Mouse (Mus musculus) C2C12 (cell line): ENCODE measurements around the gene Hk2. TPM values are rescaled to one million over a fixed set of nuclear protein-coding genes. Genes with fewer than 3 reads are reported as not detected.

Experiments
- H3K27me3 ChIP-seq: one replicate; pipeline ENCODE4 v1.6.1; 2011; ENCODE audit not compliant: control insufficient read depth, insufficient read depth, insufficient read length
- H3K36me3 ChIP-seq: one replicate; pipeline ENCODE4 v1.6.1; 2011; ENCODE audit not compliant: control insufficient read depth, insufficient read depth
- H3K4me3 ChIP-seq: one replicate; pipeline ENCODE4 v1.5.1; 2011; ENCODE audit warnings: mild to moderate bottlenecking, control low read depth; ENCODE audit not compliant: poor library complexity, insufficient read depth, severe bottlenecking
- H3K79me2 ChIP-seq: one replicate; pipeline ENCODE4 v1.6.1; 2011; ENCODE audit not compliant: control insufficient read depth, insufficient read depth
- H3K79me3 ChIP-seq: one replicate; pipeline ENCODE4 v1.6.1; 2011; ENCODE audit warnings: low read depth, control low read depth
- H3ac ChIP-seq: one replicate; pipeline ENCODE3; 2011; ENCODE audit warnings: low read depth; ENCODE audit not compliant: control insufficient read depth, insufficient read length
- CEBPB ChIP-seq: IDR thresholded peaks from one replicate; pipeline ENCODE4 v1.6.1; 2011; ENCODE audit warnings: low read depth, mild to moderate bottlenecking, control low read depth, moderate library complexity
- CTCF ChIP-seq: IDR thresholded peaks from one replicate; pipeline ENCODE4 v1.5.1; 2011; ENCODE audit not compliant: control insufficient read depth, insufficient read depth, insufficient read length
- FOSL1 ChIP-seq: IDR thresholded peaks from one replicate; pipeline ENCODE4 v1.8.0; 2011; ENCODE audit warnings: mild to moderate bottlenecking, low read length; ENCODE audit not compliant: poor library complexity, insufficient read depth, severe bottlenecking
- MAX ChIP-seq: IDR thresholded peaks from one replicate; pipeline ENCODE4 v1.6.1; 2011; ENCODE audit warnings: mild to moderate bottlenecking, control low read depth
- MYOD1 ChIP-seq: IDR thresholded peaks from one replicate; pipeline ENCODE4 v1.6.1; 2011; ENCODE audit warnings: low read depth; ENCODE audit not compliant: control insufficient read depth, insufficient read length
- MYOG ChIP-seq: IDR thresholded peaks from one replicate; pipeline ENCODE4 v1.6.1; 2011; ENCODE audit not compliant: control insufficient read depth, insufficient read length; ENCODE audit errors: extremely low read depth
- USF1 ChIP-seq: IDR thresholded peaks from one replicate; pipeline ENCODE4 v1.6.1; 2011; ENCODE audit warnings: low read depth, mild to moderate bottlenecking, control low read depth, moderate library complexity
- polyA plus RNA-seq: library from polyadenylated mRNA; unstranded; fragments of >200 nt; fragmentation: generic; extraction: Trizol; gene quantifications from one replicate; pipeline ENCODE4 v1.2.1, GENCODE M21; 2012; ENCODE audit warnings: missing spikeins

Gene Hk2
- polyA plus RNA-seq, 1 experiment: 24.3 TPM

DNA sequence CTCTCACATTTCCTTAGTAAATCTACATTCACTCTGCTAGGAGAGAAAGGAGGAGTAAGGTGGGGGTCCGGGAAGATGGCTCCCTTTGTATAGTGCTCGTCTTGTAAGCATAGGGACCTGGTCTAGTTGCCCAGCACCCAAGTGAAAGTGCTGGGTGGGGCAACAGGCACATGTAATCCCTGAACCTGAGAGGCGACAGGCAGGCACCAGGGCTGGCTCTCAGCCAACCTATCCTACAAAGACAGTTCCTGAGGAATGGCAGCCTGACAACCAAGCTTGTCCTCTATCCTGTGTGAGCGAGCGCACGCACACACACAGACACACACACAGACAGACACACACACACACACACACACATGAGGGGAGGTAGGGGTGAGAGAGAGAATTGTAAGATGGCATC, 32.2 kb upstream of the Hk2 start:
- Histone ChIP-seq H3K79me2 (no peaks in the 10 kb centered on the region), H3ac (no peak overlapping the region), H3K4me3 (no peak overlapping the region), H3K79me3 (no peaks in the 10 kb centered on the region), H3K36me3 (no peaks in the 10 kb centered on the region), H3K27me3 (no peaks in the 10 kb centered on the region)
- TF ChIP-seq MYOG (no peak), USF1 (no peak), CEBPB (no peak), CTCF (no peak), MYOD1 (no peak), FOSL1 (no peak)

DNA sequence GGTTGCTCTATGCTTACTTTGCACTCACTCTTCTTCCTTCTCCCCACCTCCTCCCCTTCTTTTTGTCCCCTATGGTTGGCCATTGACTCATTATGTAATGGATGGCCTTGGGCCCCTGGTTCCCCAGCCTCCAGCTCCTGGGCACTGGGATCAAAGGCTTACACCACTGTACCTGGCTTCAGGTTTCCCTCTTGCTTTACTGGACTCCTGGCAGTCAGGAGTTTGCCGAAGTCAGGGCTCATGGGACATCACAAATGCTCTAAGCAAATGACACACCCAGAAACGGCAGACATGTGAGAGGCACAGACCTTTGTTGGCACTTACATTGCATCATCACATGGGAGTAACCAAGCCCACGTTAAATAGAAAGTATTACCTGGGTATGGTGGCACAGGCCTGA, 31.6 kb upstream of the Hk2 start:
- H3K79me2 ChIP-seq: no peaks in the 10 kb centered on the region
- no peaks in the 10 kb centered on the region for H3K79me3 ChIP-seq
- no peak overlapping the region for H3K4me3 ChIP-seq
- TF ChIP-seq MYOD1: no peak
- no peak for TF ChIP-seq MYOG
- TF ChIP-seq USF1: no peak
- no peak for TF ChIP-seq FOSL1
- no peak for TF ChIP-seq MAX
- TF ChIP-seq CTCF: no peak
- TF ChIP-seq CEBPB: no peak
- no peaks in the 10 kb centered on the region for H3K36me3 ChIP-seq
- no peaks in the 10 kb centered on the region for H3K27me3 ChIP-seq
- no peak overlapping the region for H3ac ChIP-seq

DNA sequence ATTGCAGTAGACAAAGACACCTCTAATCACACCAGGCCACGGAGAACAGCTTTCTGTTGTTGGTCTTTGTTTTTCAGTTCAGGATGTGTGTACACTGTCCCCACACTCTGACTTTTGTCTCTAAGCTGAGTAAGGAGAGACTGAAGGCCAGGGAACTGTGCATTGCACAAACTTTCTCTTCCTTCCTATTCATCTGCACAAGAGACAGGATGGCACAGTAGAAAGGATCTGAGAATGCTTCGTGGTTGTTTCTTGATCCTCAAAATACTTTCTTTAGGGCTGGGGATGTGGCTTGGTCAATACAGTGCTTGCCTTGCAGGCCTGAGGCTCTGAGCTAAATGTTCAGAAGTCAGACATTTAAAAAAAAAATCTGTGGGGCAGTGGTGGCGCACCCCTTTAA, 30.7 kb upstream of the Hk2 start:
- H3K4me3 ChIP-seq: no peak overlapping the region
- TF ChIP-seq MAX: no peak
- no peak for TF ChIP-seq MYOG
- TF ChIP-seq FOSL1: no peak
- TF ChIP-seq CEBPB: no peak
- TF ChIP-seq MYOD1: no peak
- TF ChIP-seq CTCF: no peak
- TF ChIP-seq USF1: no peak
- H3ac ChIP-seq: no peak overlapping the region
- H3K79me3 ChIP-seq: no peaks in the 10 kb centered on the region
- no peaks in the 10 kb centered on the region for H3K27me3 ChIP-seq
- H3K36me3 ChIP-seq: no peaks in the 10 kb centered on the region
- H3K79me2 ChIP-seq: no peaks in the 10 kb centered on the region

DNA sequence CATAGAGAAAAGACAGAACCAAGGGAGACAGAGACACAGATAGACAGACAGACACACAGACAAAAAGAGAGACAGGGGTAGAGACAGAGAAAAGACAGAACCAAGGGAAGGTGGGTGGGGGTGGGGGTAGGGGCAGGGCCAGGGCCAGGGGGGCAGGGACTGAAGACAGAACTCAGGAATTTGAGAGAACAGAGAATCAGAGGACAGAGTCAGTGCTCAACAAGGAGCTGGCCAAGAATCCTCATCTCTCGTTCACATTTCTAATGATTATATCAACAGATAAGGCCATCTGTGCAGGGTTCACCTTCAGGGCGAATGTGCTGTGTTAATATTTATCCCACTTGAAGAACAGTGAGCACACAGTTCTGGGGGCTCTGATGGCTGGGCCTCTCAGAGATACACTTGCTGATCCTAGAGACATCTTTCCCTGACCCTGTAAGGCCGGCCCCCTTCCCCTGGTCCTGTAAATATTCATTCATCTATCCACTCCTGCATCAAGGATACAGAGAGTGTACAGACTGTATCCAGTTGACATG, 24.0 kb upstream of the Hk2 start:
- Histone ChIP-seq H3K79me3 (no peaks in the 10 kb centered on the region), H3K36me3 (no peaks in the 10 kb centered on the region), H3K4me3 (no peak overlapping the region), H3ac (no peak overlapping the region), H3K79me2 (no peaks in the 10 kb centered on the region), H3K27me3 (no peaks in the 10 kb centered on the region)
- no peak for TF ChIP-seq MAX
- TF ChIP-seq USF1: no peak
- TF ChIP-seq CTCF: no peak
- TF ChIP-seq MYOG: no peak
- no peak for TF ChIP-seq CEBPB
- TF ChIP-seq FOSL1: no peak
- TF ChIP-seq MYOD1: no peak

DNA sequence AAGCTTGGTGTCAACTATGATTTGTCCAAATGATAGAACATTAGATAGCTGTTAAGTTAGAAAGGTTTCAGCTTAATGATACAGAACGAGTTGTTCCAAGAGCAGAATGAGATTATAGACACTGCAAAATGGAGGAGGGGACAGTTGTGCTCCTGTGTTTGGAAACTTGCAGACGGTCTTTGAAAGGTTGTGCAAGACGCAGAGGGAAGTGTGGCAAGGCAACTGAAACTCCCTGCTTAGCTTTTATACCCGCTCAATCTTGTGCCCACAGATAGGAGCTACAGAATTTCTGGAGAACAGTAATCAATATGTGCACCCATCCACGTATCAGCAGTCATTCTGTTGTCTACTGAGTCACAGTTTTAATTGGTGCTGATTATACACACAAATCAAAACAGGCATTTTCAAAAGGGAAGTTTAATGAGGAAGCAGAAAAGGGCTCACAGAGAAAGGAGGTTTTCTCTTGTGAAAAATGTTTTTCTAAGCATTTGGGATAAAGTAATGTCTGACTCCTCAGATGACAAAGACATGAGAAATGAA, 23.1 kb upstream of the Hk2 start:
- H3K79me3 ChIP-seq: no peaks in the 10 kb centered on the region
- no peaks in the 10 kb centered on the region for H3K27me3 ChIP-seq
- no peak overlapping the region for H3K4me3 ChIP-seq
- TF ChIP-seq CEBPB (no peak), MYOD1 (no peak), USF1 (no peak), MAX (no peak), FOSL1 (no peak), MYOG (no peak), CTCF (no peak)
- no peaks in the 10 kb centered on the region for H3K36me3 ChIP-seq
- no peaks in the 10 kb centered on the region for H3K79me2 ChIP-seq
- no peak overlapping the region for H3ac ChIP-seq

DNA sequence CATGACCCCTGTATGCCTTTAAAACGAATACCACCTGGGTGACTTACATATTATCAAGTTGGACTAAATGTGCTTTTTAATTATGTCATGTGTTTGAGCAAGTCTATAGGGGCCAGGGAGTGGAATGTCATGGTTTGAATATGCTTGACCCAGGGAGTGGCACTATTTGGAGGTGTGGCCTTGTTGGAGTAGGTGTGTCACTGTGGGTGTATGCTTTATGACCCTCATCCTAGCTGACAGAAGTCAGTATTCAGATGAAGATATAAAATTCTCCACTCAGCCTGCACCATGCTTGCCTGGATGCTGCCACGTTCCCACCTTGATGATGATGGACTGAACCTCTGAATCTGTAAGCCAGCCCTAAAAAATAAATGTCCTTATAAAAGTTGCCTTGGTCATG, 16.6 kb upstream of the Hk2 start:
- no peak overlapping the region for H3K4me3 ChIP-seq
- TF ChIP-seq CTCF (no peak), USF1 (no peak), CEBPB (no peak), MAX (no peak), MYOD1 (no peak), MYOG (no peak), FOSL1 (no peak)
- no peaks in the 10 kb centered on the region for H3K27me3 ChIP-seq
- no peaks in the 10 kb centered on the region for H3K79me2 ChIP-seq
- H3ac ChIP-seq: no peak overlapping the region
- no peaks in the 10 kb centered on the region for H3K36me3 ChIP-seq
- no peaks in the 10 kb centered on the region for H3K79me3 ChIP-seq
